Mouse (Mus musculus) embryo, embryonic 11 days (tissue): ENCODE results near the gene Thap4.
"Not testable (repeated sequence)": the region's sequence is repeated elsewhere in the genome, so short reads cannot be mapped to it uniquely, and the experiment has no call there.

Experiments used
- DNase-seq: peaks from one replicate; pipeline ENCODE4 v3.0.0-alpha.2; 2015

Thap4 gene

DNA sequence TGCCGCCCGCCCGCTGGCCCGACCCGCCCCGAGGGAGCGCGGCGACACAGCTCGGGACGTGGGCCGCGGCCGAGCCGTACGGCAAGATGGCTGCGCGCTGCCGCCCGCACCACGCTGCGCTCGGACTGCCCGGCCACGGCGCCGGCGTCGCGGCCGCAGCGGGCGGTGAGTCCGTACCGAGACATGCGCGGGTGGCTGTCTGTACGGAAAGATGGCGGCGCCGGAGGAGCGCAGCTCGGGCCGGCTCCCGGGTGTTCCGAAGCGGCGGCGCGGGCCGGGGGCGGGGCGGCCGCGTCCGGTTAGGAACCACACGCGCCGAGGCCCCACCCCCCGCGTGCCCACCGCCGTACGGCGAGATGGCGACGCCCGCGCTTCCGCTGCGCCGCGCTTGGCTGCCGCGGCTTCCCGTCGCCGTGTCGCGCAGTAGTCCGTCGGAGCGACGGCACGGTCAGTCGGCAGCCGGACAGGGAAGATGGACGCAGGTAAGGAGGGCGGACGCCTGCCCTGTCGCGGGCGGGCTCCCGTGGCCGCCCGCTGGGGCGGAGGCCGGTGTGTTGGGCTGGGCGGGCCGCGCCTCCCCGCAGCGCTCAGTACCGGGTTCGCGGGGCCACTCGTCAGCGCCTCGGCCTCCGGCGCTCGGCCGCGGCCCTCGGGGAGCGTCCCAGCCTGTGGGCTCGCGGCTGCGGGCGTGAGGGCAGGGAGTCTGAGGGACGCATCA is at the start of gene Thap4:
Gene Thap4, minus strand, starts transcription at position 292 of the 718 bp plus-strand sequence.
- peak; percentile 96 for DNase-seq

DNA sequence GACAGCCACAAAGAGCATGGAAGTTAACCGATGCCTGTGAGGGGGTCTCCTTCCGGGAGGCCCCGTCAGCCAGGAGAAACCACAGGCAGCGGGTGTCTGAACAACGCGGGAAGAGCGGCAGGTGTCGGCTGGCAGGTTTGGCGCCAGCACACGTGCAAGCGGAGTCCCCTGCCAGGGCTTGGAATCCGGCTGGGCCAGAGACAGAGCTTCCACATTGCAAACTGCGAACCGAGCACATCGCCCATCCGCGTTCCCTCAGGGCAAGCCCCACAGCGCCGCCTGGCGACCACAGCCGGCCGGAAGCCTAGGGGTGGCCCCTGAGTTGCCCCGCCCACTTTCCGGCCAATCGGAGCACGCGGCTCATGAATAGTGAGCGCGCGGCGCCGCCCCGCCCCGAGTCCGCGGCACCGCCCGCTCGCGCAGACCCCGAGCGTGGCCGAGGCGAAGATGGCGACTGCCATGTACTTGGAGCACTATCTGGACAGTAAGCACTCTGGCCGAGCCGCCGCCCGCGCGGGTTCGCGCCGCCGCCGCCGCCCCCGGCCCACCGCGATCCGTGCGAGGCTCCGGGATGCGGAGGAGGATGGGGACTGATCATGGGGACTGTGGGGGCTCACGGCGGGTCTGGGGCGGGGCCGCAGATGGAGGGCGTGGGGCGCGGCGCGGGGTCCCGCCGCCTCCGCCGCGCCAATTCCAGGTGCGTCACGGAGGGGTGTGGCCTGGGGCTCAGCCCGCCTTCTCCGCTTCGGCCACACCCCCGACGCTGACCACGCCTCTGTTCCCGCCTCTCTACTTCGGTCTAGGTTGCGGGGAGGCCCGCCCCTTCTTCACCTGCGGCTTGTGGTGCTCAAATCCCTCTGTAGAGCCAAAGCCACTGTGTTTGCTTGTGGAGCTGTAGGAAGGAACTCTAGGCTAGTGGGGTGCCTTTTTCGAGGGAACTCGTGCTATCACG is 49.2 kb upstream of the Thap4 start, which contains the start of gene Ing5:
Gene Ing5, plus strand, starts transcription at position 410 of the 952 bp plus-strand sequence.
- DNase-seq = peak; percentile 98

DNA sequence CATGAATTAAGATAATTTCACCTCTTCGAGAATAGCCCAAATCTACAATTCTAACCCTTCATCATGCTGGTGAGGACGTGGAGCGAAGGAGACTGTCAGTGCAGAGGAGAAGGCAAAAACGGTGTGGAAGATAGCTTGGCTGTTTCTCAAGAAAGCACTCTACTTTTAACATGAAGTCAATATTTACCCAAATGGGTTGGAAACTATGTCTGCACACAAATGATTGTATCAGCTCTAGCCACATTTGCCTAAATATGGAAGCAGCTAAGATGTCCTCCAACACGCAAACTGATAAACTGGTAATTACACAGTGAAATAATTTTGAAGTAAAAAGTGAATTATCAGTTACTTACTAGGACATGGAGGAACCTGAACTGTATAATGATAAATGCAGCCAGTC is 48.1 kb upstream of the Thap4 start:
- DNase-seq = no peak

DNA sequence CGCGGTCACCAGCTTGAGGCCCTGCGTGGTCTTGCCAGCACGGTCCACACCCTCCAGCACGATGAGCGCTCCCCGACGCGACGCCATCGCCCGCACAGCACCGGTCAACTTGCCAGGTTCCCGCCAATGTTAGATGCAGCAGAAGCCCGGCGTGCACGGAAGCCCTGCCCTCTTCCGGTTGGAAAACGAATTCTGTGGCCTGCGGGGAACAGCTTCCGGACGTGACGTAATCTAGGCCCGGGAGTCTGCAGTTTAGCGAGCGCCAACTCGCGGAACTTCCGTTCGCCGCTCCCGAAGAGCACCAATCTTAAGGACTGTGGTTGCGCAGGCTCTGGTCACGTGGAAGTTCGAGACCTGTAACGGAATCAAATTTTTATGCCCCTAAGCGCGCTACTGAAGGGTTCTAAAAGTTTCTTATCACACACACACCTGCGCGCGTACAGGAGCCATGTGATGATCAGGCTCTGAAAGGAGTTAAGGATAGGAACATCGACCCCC is 47.1 kb upstream of the Thap4 start, which contains the start of gene Dtymk:
Gene Dtymk, minus strand, starts transcription at position 194 of the 498 bp plus-strand sequence.
- peak; percentile 98 for DNase-seq

DNA sequence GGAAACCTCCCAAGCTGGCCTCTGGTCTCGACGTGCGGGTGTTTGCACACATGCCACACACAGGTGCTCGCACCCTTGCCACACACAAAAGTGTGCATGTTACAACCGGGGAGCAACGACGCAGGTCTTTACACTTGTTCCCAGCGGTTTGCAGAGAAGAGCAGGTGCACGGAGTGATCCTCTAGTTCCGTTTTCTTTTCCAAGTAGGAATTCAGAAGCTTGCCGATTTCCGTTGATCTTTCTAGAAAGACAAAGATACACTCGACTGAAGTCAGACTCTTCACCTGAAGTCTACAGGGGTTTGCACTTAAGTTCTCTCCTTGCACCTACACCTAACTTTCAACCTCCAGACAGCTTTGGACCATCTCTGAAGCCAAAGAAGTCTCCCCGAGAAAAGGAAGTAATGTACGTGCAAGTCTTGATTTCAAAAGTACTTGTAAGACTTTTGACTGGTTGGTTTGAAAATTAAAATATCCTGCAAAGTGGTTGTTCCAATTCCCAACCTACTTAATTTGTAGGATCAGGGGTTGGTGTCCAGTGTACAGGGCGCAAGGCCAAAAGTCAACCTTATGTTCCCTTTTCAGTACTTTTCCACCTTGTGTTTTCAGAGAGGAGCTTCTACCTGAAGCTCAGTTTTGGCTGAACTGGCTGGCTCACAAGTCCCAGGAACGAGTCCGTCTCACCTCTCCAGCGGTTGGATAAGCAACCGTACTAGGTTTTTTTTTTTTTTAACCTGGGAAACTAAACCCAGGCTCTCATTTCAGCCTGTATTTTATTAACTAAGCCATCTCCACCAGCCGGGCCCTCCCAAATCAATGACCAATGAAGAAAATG is 46.2 kb upstream of the Thap4 start:
- DNase-seq = no peak

DNA sequence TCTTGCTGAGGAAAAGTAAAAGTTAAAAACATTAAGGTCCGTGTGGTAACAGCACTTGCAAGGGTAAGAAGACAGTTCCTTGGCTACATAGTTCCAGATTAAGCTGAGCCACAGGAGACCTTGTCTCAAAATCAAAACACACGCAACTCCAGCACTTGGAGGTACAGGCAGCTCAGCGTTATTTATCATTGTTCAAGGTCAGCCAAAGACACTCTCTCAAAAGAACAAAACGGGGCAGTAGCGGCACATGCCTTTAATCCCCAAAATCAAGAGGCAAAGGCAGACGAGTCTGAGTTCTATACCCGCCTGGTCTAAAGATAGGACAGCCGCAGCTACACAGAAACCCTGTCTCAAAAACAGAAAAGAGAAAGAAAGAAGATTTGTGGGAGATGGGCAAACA is 41.2 kb upstream of the Thap4 start:
- DNase-seq = no peak

DNA sequence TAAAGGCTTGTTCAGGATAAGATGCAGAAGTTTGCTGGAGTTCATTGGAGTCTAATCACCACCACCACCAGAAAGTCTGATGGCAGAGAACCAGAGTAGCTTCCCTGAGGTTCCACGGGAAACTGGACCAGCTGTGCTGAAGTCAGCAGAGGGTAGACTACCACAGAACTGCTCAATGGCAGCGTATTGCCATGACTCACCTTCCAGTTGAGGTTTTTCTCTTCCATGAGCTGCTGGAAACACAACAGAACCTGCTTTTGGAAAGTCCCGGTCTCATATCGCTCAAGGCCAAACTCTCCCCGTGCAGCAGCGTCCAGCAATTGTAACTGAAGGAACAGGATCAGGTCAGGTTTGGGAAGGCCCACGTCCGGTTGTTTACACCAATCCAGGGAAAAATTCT is 39.9 kb upstream of the Thap4 start:
- DNase-seq = no peak

DNA sequence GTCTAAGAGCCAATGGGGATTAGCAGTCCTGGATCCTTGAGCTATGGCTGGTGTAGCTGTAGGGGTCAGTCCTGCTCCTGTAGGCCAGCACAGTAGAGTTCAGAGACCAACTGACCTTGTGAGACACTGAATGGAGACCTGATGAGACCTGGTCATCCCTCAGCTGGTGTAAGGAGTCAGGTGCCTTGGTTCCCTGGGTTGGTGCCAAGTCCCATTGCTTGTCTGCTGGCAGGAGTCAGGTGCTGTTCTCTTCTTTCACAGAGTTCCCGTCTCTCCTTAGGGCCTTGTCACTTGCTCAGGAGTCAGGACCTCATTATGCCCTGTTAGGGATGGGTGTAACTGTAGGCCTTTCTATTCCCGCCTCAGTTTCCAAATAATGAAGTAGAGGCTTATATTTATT is 32.2 kb upstream of the Thap4 start:
- DNase-seq = no peak

DNA sequence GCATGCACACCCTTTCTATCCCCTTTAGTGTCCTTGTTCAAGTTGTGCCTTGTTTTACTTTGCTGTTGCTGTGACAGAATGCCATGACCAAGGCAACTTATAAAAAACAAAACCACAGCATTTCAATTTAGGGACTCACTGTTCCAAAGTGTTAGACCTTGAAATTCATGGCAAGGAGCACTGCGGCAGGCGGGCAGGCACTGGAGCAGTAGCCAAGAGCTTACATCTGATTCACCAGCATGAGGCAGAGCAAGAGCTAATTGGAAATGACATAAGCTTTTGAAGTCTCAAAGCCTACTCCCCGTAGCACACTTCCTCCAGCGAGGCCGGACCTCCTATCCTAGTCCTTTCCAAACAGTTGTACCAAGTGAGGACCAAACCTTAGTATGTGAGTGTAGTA is 22.0 kb upstream of the Thap4 start:
- no peak for DNase-seq

DNA sequence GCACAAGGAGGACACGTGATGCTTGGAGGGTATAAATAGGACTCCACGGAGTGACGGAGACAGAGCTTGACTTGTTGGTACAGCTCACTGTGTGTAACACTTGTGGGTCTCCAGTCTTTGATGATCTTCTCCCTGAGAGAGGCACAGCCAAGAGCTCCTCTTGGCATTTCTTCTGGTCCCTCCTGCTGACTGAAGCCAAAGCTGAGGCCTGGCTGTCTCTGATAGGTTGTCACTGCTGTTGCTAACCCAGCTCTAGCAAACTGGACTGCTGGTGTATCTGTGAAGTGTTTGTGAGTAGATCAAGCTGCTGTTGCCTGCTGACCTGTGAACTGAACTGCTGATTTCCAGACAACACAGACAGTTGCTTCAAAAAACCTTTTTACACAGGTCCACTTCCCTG is 15.2 kb upstream of the Thap4 start:
- DNase-seq = no peak

DNA sequence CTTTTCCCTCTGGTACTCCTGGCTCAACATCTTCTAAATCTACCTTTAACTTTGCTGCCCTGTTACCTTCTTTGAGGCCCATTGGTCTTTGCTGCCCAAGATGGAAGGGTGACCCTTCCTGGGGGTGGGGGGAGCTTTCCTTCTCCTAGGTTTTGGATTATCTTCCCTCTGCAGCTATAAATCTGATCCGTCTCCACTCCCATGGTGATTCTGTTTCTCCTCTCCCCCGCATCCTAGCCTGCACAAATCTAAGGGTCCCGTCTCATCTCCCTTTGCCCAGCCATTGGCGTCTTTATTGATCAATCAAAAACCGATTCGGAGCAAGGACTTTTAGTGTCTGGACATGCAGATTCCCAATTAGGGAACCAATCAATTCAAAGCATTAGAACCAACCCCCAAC is 12.9 kb upstream of the Thap4 start:
- DNase-seq = no peak

DNA sequence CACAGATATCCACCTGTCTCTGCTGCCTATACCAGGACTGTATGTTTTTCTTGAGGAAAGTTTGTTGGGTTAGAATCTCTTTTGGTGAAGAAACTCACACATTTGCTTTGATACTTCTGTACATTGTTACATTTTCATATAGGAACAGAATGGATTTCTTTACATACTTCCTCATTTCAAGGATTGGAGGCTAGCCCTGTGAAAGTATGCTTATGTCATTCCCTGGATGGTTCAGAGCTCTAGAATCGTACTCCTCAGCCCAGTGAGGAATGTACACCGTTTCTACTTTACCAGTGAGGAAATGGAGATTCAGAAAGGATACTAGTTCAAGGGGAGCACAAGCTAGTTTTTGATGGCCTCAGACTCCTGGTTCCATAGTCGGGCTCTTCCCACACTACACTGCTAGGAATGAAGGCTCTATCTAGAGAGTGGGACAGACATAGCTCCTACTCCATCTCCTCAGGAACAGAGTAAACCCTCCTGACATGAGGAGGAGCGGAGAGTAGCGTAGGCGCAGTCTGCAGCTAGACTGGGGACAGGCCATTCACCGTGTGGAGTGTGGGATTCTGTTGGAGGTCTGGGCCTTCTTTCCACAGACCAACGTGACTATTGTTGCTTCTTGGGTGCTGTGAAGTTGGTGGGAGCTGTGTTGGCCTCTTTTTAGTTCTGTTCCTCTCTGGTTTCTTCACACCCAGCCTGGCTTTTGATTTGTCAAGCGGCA is 10.4 kb upstream of the Thap4 start:
- DNase-seq = no peak

DNA sequence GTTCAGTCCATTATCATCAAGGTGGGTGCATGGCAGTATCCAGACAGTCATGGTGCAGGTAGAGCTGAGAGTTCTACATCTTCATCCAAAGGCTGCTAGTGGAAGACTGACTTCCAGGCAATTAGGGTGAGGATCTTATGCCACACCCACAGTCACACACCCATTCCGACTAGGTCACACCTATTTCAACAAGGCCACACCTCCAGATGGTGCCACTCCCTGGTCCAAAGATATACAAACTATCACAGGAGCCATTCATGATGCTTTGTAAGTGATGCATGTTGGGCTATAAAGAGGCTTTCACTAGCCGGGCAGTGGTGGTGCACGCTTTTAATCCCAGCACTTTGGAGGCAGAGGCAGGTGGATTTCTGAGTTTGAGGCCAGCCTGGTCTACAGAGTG is 8.9 kb upstream of the Thap4 start:
- not testable (repeated sequence) for DNase-seq

DNA sequence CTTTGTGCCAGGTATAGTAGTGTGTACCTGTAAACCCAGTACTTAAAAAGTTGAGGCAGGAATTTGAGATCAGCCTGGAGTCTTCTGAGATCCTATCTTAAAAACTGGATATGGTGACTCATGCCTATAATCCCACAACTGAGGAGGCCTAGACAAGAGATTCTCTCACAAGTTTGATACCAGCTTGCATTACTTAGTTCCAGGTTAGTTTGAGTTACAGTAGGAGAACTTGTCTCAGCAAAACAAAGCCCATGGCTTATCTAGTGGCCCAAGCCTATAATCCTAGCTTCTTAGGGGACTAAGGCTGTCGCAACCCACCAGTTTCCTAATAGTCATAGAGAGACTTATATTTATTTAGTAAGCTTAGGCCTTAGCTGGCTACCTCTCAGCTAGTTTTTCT is 5.4 kb upstream of the Thap4 start:
- DNase-seq = no peak

DNA sequence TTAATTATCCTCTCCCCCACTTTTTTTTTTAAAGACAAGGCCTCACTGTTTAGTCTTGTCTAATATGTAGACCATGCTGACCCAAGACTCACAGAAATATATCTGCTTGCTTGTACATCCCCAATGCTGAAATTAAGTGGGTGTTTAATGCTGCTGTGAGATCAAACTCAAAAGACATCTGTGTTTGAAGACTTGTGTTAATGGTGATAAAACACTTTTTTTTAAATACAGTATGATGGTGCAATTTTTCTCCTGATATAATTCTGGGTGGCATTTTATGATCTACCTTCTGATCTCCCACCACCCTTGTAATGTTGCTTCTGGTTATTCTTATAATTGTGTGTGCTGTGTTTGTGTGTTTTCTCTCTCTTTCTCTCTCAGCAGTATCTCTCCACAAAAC is 1.5 kb upstream of the Thap4 start:
- DNase-seq = no peak

DNA sequence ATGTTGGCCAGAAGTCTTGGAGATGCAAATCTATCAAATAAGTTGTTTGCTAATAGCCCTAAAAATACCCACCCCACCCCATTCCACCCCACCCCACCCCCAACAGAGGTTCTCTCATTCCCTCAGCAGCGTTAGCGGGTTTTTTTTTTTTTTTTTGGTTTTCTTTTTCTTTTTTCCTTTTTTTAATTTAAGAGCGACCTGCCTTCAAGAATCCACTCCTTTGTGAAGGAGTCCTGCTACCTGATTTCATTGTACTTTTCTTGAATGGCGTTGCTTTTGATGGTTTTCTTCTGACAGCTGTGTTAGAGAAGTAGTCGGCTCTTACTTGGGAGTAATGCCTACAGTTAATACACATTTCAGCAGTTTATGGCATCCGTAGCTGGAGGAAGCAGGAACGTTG is 954 bp upstream of the Thap4 start:
- no peak for DNase-seq

DNA sequence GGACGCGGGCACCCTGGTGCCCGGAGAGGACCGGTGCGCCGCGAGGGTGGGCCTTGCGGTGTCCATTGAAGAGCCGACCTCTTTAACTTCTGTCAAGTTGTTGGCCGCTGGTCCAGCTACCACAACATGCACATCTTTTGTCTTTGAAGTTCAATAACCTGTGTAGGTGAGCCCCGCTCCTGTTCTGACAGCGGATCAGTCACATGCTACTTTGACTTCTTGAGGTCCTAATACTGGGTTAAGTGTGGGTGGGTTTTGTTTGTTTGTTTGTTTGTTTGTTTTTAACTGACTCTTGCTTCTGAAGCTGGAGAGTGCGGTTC is 587 bp upstream of the Thap4 start:
- no peak for DNase-seq

DNA sequence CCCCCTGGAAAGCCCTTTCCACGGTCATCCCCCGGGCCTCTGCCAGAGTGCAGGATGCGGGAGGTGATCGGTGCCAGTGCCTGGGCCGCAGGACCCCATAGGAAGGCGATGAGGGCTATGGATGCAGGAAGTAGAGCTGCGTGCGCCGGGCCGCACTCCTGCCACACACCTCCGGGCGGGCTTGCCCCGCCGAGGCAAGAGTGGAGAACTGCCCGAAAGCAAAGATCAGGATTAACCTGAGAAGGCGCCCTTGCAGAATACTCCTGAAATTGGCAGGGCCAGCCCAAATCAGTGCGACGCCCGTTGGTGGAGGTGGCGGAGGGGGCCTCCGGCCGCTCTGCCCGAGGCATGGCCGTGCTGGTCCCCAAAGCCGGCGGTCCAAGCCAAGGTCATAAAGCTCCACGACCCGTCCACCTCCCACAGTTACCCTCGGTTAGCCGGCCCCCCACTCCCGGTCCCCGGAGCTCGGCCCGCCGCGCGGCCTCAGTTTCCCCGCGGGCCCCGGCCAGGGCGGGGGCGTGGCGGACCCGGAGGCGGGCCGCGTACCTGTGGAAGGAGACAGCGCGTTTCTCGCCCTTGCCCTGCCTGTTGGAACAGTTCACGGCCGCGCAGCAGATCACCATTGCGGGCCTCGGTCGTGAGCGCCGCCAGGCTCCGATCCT is 622 bp downstream of the Thap4 start:
- peak; percentile 65 for DNase-seq

DNA sequence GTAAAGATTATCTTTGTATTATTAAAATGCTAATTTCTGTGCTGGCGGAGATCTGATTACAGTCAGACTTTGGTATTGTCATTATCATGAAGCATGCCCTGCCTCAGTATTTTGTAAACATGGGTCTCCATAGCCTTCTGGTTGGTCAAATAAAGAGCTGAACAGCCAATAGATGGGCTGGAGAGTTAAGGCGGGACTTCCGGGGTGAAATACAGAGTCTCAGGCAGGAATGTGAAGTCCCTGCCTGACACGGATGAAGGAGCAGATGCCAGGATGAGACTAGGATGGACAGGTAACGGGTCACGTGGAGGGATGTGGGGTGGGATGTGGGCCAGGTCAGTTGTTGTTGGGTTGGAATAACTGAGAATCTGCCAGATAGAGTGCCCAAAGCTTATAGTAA is 3.4 kb downstream of the Thap4 start, which contains the start of gene Atg4b:
Gene Atg4b, plus strand, starts transcription at position 211 of the 400 bp plus-strand sequence.
- no peak for DNase-seq

DNA sequence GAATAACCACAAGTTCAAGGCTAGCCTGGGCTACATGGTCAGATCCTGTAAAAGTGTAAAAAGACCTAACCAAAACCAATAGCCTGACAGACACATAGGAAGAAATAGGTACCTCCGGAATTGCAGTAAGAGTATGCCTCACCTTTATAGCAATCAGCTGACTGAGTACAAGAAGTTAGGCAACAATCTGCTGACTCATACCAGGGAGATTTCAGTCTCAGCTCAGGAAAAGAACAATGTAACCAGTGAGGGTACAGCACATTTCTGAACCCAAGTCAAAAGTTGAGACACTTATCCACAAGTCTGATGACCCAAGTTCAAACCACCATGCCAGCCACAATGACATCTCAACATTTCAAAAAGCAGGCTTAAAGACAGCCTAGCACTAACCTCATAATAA is 6.1 kb downstream of the Thap4 start:
- DNase-seq = no peak

DNA sequence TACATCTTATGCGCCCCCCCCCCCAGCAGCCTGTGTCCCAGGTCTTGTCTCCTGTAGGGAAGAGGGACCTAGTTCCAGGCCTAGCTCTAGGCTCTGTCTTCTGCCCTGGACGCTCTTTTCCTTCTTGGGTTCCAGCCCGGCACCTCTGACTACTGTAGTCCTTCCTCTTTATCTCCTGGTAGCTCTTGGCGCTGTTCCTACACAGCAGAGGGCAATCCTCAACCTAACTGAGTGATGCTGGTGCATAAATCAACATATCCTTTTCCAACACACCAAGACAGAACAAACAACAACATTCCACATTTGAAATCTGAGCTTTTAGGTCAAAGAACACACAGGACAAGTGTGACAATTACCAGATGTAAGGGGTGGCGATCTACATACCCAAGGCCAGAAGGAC is 8.5 kb downstream of the Thap4 start:
- DNase-seq = no peak

DNA sequence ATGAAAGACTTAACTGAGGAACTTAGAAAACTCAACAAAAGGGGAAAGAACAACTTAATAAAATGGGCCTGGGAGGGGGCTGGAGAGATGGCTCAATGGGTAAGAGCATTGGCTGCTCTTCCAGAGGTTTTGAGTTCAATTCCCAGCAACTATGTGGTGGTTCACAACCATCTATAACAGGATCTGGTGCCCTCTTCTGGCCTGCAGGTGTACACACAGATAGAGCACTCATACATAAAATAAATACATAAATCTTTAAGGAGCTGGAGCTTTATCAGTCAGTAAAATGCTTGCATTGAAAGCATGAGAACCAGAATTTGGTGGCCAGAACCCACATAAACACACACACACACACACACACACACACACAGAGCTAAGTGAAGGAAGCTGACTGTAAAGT is 11.8 kb downstream of the Thap4 start:
- no peak for DNase-seq
